ENCODE assay signal across 1 mouse cellular context in genomic region chr5:143999409-143999808, GRCm38 (mm10).
TF ChIP-seq lines count a peak whose summit lies in the region.

No protein-coding gene starts in this region.

TF ChIP-seq in MEL, 35 proteins besides CTCF, POLR2A, EP300 and RAD21:
- TF ChIP-seq CHD2 (IDR thresholded peaks at IDR 0.05; ENCODE audit: low read length) (no peak), USF1 (IDR thresholded peaks at IDR 0.05; ENCODE audit: low read depth, low read length) (no peak), ZNF384 (IDR thresholded peaks at IDR 0.05; ENCODE audit: low read depth, low read length) (no peak), JUND (IDR thresholded peaks at IDR 0.05; ENCODE audit: low read depth, low read length) (no peak), TCF12 (IDR thresholded peaks at IDR 0.05; ENCODE audit: low read depth, low read length) (no peak), SMC3 (IDR thresholded peaks at IDR 0.05; ENCODE audit: low read depth, low read length) (peak; percentile 53), MYB (IDR thresholded peaks at IDR 0.05; ENCODE audit: low read depth, low read length) (no peak), SIN3A (IDR thresholded peaks at IDR 0.05; ENCODE audit: low read length) (no peak), NELFE (IDR thresholded peaks at IDR 0.05; ENCODE audit: low read depth, low read length) (no peak), GABPA (IDR thresholded peaks at IDR 0.05; ENCODE audit: low read depth, low read length) (no peak), RCOR1 (IDR thresholded peaks at IDR 0.05; ENCODE audit: low read depth, low read length) (no peak), TAL1 (IDR thresholded peaks at IDR 0.05; ENCODE audit: low read length) (no peak), ELF1 (IDR thresholded peaks at IDR 0.05; ENCODE audit: low read depth, low read length) (no peak), ZC3H11A (IDR thresholded peaks at IDR 0.05; ENCODE audit: low read depth, low read length) (0 out of 2 replicates have a peak, but pooled peaks have one; percentile 11)
